Mouse (Mus musculus) macrophage (primary cell): ENCODE data around the gene Nid2. TPM values are rescaled to one million over a fixed set of nuclear protein-coding genes. Genes with fewer than 3 reads are reported as not detected.

ENCODE experiments used
- H3K27ac ChIP-seq: fragments of 350-480 bp; formaldehyde crosslinking; 2 replicates; pipeline ENCODE4 v1.9.0; 2021
- H3K36me3 ChIP-seq: fragments of 350-480 bp; formaldehyde crosslinking; 2 replicates; pipeline ENCODE4 v1.9.0; 2021; ENCODE audit errors: inconsistent target
- H3K4me3 ChIP-seq: fragments of 350-480 bp; formaldehyde crosslinking; 2 replicates; pipeline ENCODE4 v1.9.0; 2021; ENCODE audit errors: inconsistent target
- H3K79me2 ChIP-seq: fragments of 350-480 bp; formaldehyde crosslinking; 2 replicates; pipeline ENCODE4 v1.9.0; 2021; ENCODE audit errors: inconsistent target
- WGBS: methylation state at CpG from one replicate; pipeline ENCODE4 v1.1.7; 2026; ENCODE audit warnings: inconsistent platforms; ENCODE audit not compliant: missing documents; 5-methylcytosine and 5-hydroxymethylcytosine counted together
- polyA plus RNA-seq: library from polyadenylated mRNA; stranded (reverse); fragments of 250-400 nt; gene quantifications from 3 replicates; pipeline ENCODE4 v1.2.4, GENCODE M21; 2018; ENCODE audit warnings: inconsistent platforms

Gene Nid2
- polyA plus RNA-seq, 1 experiment from 2014 or later = 0.24 TPM

- WGBS = 92% methylated on average over 4 of the region's 4 CpGs
- no peak overlapping the region for H3K27ac ChIP-seq
- H3K36me3 ChIP-seq = no peaks in the 10 kb centered on the region
- H3K79me2 ChIP-seq = no peaks in the 10 kb centered on the region
- H3K4me3 ChIP-seq = no peak overlapping the region
Observed at GRCm38 (mm10) chr14:19762014-19762413, 10.9 kb downstream of the Nid2 start.

- 79% methylated on average over 8 of the region's 8 CpGs for WGBS
- Histone ChIP-seq H3K79me2 (no peaks in the 10 kb centered on the region), H3K36me3 (no peaks in the 10 kb centered on the region), H3K4me3 (no peak overlapping the region), H3K27ac (no peak overlapping the region)
Observed at GRCm38 (mm10) chr14:19763527-19763926, 12.5 kb downstream of the Nid2 start.

- Histone ChIP-seq H3K36me3 (no peaks in the 10 kb centered on the region), H3K79me2 (no peaks in the 10 kb centered on the region), H3K4me3 (no peak overlapping the region), H3K27ac (no peak overlapping the region)
- 88% methylated on average over 8 of the region's 8 CpGs for WGBS
Observed at GRCm38 (mm10) chr14:19764331-19764730, 13.3 kb downstream of the Nid2 start.

GRCm38 (mm10) chr14:19765539-19766379, 14.7 kb downstream of the Nid2 start:
- 88% methylated on average over 9 of the region's 9 CpGs for WGBS
- Histone ChIP-seq H3K4me3 (no peak overlapping the region), H3K27ac (no peak overlapping the region), H3K36me3 (no peaks in the 10 kb centered on the region), H3K79me2 (no peaks in the 10 kb centered on the region)

GRCm38 (mm10) chr14:19766380-19766649, 15.2 kb downstream of the Nid2 start:
- Histone ChIP-seq H3K36me3 (no peaks in the 10 kb centered on the region), H3K4me3 (no peak overlapping the region), H3K27ac (no peak overlapping the region), H3K79me2 (no peaks in the 10 kb centered on the region)
- WGBS = 73% methylated on average over 1 of the region's 1 CpGs

GRCm38 (mm10) chr14:19768648-19769047, 17.6 kb downstream of the Nid2 start:
- H3K36me3 ChIP-seq = no peaks in the 10 kb centered on the region
- H3K4me3 ChIP-seq = no peak overlapping the region
- WGBS = 75% methylated on average over 6 of the region's 6 CpGs
- H3K27ac ChIP-seq = no peak overlapping the region
- no peaks in the 10 kb centered on the region for H3K79me2 ChIP-seq

- Histone ChIP-seq H3K36me3 (no peaks in the 10 kb centered on the region), H3K27ac (no peak overlapping the region), H3K79me2 (no peaks in the 10 kb centered on the region), H3K4me3 (no peak overlapping the region)
- WGBS = 100% methylated on average over 6 of the region's 6 CpGs
Observed at GRCm38 (mm10) chr14:19769441-19770200, 18.6 kb downstream of the Nid2 start.

- 5% methylated on average over 6 of the region's 7 CpGs for WGBS
- Histone ChIP-seq H3K36me3 (no peaks in the 10 kb centered on the region), H3K79me2 (no peaks in the 10 kb centered on the region), H3K4me3 (no peak overlapping the region), H3K27ac (peak overlapping the region; percentile 58)
Observed at GRCm38 (mm10) chr14:19771173-19771572, 20.1 kb downstream of the Nid2 start.

- Histone ChIP-seq H3K36me3 (no peaks in the 10 kb centered on the region), H3K79me2 (no peaks in the 10 kb centered on the region), H3K4me3 (no peak overlapping the region), H3K27ac (no peak overlapping the region)
- 94% methylated on average over 13 of the region's 13 CpGs for WGBS
Observed at GRCm38 (mm10) chr14:19774036-19774628, 23.1 kb downstream of the Nid2 start.

- H3K36me3 ChIP-seq = no peaks in the 10 kb centered on the region
- H3K4me3 ChIP-seq = no peak overlapping the region
- H3K27ac ChIP-seq = no peak overlapping the region
- WGBS = 90% methylated on average over 4 of the region's 4 CpGs
- no peaks in the 10 kb centered on the region for H3K79me2 ChIP-seq
Observed at GRCm38 (mm10) chr14:19775491-19775890, 24.4 kb downstream of the Nid2 start.

- Histone ChIP-seq H3K4me3 (no peak overlapping the region), H3K36me3 (no peaks in the 10 kb centered on the region), H3K27ac (no peak overlapping the region), H3K79me2 (no peaks in the 10 kb centered on the region)
- 94% methylated on average over 5 of the region's 5 CpGs for WGBS
Observed at GRCm38 (mm10) chr14:19776179-19776578, 25.1 kb downstream of the Nid2 start.

GRCm38 (mm10) chr14:19776890-19777289, 25.8 kb downstream of the Nid2 start:
- Histone ChIP-seq H3K27ac (peak overlapping the region; percentile 46), H3K36me3 (no peaks in the 10 kb centered on the region), H3K79me2 (no peaks in the 10 kb centered on the region), H3K4me3 (no peak overlapping the region)
- 77% methylated on average over 6 of the region's 6 CpGs for WGBS

GRCm38 (mm10) chr14:19777365-19777764, 26.3 kb downstream of the Nid2 start:
- no peaks in the 10 kb centered on the region for H3K36me3 ChIP-seq
- no peak overlapping the region for H3K4me3 ChIP-seq
- WGBS = 46% methylated on average over 6 of the region's 6 CpGs
- H3K27ac ChIP-seq = peak overlapping the region; percentile 46
- H3K79me2 ChIP-seq = no peaks in the 10 kb centered on the region

GRCm38 (mm10) chr14:19777945-19778344, 26.9 kb downstream of the Nid2 start:
- Histone ChIP-seq H3K36me3 (no peaks in the 10 kb centered on the region), H3K27ac (peak overlapping the region; percentile 46), H3K4me3 (no peak overlapping the region), H3K79me2 (no peaks in the 10 kb centered on the region)
- 63% methylated on average over 13 of the region's 13 CpGs for WGBS
